Mouse (Mus musculus) adrenal gland, adult 8-10 months (tissue): ENCODE measurements at regions not wholly inside any gene's neighbourhood (a gene's known extent, or its start where the extent isn't known, plus 50 kb on each side); places are given as distances from the start of the nearest gene placed in this dataset.

ENCODE experiments used
- DNase-seq: peaks from one replicate; pipeline ENCODE4 v3.0.0; 2022

DNA sequence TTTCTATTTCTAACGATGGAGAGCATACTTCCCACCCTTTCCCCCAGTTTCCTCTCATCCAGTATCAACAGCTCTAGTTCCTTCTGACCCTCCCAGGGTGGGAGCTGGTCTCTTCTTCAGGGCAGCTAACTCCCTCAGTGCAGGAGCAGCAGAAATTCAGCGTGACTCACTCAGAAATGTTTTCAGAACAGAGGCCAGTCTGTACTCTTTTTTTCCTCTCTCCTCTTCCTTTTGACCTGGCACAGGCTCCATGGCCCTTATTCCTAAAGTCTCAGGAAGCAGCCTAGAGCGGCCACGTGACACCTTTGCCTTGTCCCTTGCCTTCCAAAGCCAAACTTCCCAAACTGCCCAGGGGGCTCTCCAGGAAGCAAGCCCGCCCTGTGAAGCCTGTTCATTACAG, 55.4 kb downstream of the Pja1 start:
- no peak for DNase-seq

- DNase-seq = no peak
These were observed 60.1 kb downstream of the Pja1 start for GRCm38 (mm10) chrX:99410942-99411341.

GRCm38 (mm10) chrX:99409858-99410257, 61.2 kb downstream of the Pja1 start:
- DNase-seq = no peak

DNA sequence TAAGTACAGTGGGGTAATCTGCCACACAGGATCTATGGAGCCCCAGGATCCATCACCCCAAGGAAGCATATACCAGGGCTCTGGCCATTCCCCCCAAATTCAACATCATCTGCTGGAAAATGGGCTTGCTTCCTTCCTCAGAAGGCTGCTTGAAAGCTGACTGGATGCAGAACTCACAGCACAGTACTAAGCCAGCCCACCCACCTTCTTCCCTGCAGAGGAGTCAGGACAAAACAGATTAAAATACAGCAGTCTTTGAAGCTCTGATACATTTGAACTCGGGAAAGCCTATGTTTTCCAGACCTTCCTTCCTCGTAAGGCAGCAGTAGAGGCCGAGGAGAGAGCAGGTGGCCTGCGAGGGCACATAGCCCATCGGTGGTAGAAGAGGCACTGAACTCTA, 61.7 kb downstream of the Pja1 start:
- no peak for DNase-seq

- no peak for DNase-seq
These were observed 62.3 kb downstream of the Pja1 start for GRCm38 (mm10) chrX:99408804-99409203.

GRCm38 (mm10) chrX:99405843-99406242, 65.2 kb downstream of the Pja1 start:
- no peak for DNase-seq

GRCm38 (mm10) chrX:99403521-99404149, 67.4 kb downstream of the Pja1 start:
- no peak for DNase-seq

DNA sequence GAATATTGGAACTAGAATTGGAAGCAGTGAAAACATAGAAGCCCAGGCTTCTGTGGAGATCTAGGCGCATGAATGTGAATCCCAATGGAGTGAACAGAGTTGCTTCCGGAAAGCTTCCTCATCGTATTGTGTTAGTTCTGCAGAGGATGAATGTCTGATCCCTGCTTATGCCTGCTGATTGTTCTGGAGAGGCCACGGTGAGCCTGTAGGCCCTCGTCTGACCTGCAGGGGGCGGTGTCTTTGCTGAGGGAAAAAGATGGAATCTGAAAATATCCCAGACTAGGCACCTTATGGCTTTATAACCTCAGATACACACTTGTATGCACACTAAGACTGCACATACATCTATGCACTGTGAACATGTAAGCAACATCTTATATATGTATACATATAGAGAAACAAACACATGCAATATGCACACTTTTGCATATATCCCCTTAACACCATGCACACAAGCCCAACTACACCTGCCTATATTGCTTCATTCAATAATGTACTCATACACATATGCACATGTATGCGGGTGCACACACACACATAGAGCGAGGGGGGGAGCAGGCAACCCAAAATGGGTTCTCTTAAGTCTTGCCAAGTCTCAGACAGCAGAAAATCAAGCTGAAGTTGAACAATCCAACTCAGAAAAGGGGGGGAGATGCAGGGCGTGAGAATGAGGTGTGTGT, 68.1 kb downstream of the Pja1 start:
- DNase-seq = no peak

GRCm38 (mm10) chrX:99397344-99397743, 73.7 kb downstream of the Pja1 start:
- DNase-seq = no peak

- no peak for DNase-seq
These were observed 74.9 kb downstream of the Pja1 start for GRCm38 (mm10) chrX:99396180-99396579.

- DNase-seq = no peak
These were observed 76.0 kb downstream of the Pja1 start for GRCm38 (mm10) chrX:99395067-99395466.

GRCm38 (mm10) chrX:99391628-99392027, 79.4 kb downstream of the Pja1 start:
- no peak for DNase-seq

GRCm38 (mm10) chrX:99390462-99390838, 80.6 kb downstream of the Pja1 start:
- no peak for DNase-seq

GRCm38 (mm10) chrX:99389778-99390461, 81.2 kb downstream of the Pja1 start:
- DNase-seq = no peak

DNA sequence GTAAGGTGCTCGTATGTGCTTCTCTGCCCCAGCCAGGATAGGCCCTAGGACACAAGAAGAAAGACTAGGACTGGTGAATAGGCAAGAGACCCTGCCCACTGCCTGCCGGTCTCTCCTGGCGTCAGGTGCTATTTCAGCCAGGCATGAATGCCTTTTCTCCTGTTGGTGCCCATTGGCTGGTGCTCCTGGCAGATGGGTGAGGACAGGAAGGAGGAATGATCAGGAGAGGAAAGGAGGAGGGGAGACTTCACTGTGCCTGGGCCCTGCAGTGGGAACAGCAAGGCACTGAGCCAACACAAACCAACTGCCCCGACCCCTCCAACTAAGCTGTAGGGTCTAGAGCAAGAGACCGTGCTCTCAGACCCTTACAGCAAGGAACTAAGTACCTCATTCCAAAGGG, 100.4 kb downstream of the Pja1 start:
- DNase-seq = no peak

DNA sequence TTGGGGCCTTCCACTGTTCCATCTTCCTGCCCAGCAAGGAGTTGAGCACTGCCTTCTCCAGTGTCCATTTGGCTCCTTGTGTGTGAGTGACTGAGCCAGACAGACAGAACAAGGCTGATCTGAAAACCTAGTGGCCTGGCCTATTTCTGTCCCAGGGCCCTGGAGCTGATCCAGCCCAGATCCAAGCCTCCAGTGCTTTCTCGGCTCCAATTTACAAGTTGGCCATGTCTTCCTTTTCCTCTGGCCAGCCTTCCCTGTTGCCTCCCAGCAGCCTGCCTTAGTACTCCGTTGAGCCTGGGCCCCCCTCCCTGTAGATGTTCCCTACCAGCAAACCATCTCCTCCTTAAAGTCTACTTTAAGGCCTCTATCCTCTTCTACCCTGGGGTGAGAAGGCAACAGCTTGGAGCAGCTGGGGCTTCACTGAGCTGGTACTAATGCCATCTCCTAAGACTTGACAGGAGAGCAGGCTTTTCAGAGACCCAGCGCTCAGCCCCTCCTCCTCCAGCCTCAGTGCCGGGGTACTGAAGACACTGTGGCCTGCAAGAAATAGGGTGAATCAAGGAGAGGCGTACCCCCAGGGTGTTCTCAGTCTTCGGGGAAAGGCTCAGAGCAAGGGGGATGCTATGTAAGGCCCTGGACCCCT, 101.7 kb downstream of the Pja1 start:
- DNase-seq = no peak

- DNase-seq = no peak
These were observed 107.0 kb downstream of the Pja1 start for GRCm38 (mm10) chrX:99364072-99364471.

DNA sequence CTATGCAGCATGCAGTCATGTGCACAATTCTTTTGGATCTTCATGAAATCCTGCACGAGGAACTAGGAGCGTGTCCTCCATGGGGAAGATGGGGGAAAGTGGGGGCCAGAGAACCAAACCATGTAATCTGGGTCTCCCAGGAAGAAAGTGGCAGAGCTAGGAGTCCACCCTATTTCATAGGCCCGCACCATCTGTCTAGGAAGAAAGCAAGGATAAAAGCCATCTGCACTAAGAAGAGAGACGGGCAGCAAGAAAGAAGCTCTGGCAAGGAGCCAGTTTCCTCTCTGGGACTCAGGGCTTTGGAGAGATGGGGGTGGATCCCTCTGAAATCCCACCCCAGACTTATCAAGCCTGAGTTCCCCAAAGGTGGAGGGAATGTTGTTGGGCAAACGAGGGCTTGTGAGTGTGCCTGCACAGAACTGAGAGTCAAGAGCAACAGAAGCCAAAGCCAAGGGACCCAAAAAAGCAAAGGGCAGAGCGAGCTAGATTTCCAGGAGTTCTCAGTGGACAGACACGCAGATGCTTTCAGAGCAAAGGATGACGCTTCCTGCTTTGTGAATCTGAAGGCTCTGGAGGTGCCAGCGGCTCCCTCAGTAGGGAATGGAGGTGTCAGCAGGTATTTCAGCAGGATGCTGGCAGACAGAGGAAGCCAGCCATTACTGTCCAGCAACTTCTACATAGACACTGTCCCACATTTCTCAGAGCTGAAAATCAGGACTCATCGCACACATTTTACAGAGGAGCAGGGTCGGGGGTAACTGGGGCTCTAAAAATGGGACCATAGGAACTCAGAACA, 110.8 kb downstream of the Pja1 start:
- no peak for DNase-seq

DNA sequence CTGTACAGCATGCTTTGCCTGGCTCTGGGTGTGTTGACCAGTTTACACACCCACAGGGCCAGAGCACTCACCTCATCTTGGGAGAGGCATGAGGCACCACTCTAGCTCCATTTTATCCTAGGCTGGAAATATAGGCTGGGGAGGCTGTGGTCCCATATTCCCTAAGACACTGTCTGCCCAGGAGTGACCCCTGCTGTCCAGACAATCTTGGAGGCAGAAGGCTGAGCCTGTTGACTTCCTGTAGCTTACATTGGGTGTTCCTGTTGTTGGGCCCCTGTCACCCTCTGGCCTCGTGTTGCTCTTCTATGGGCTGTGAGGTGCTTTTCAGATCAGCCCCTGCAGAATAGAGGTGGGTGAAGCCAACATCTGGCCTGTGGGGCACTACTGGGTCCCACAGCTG, 112.3 kb downstream of the Pja1 start:
- DNase-seq = peak; percentile 15

- no peak for DNase-seq
These were observed 112.9 kb downstream of the Pja1 start for GRCm38 (mm10) chrX:99358051-99358617.

- no peak for DNase-seq
These were observed 115.9 kb downstream of the Pja1 start for GRCm38 (mm10) chrX:99355128-99355527.

DNA sequence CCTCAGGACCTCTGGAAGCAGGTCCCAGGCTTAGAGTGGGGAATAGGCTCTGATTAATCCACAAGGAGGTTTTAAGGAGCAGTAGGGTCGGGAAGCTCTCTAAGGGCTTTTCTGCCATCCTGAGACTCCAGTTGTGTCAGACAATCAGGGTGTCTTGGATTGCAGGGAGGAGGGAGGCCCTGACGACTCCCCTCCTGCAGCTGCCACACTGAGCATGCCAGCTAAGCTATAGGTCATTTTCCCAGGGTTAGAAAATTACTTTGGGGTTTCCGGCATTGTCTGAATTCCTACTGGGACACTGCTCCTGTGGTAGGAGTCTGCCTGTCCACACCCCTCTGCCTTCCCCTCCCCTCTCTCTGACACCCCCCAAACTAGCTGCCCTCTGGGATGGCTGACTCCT, 120.8 kb downstream of the Pja1 start:
- DNase-seq = no peak
